Mouse (Mus musculus) lung, postnatal 0 days (tissue): ENCODE data around the gene Slc39a13. TPM values are rescaled to one million over a fixed set of nuclear protein-coding genes. Genes with fewer than 3 reads are reported as not detected.
A peak's percentile ranks its signal among the peaks of the same experiment; 100 is the strongest.

Source experiments
- ATAC-seq: fragments of 200-750 bp; cut with Nextera tagmentation; 2 replicates; pipeline ENCODE4 v1.8.0; 2017; ENCODE audit warnings: moderate library complexity
- DNase-seq: peaks from one replicate; pipeline ENCODE4 v3.0.0-alpha.2; 2016; ENCODE audit warnings: low spot score
- H3K27ac ChIP-seq: fragments of 300-500 bp; sonication (generic); 2 replicates; pipeline ENCODE4 v1.5.1; 2014; ENCODE audit warnings: antibody characterized with exemption, mild to moderate bottlenecking, low read length, mixed read lengths
- H3K27me3 ChIP-seq: fragments of 300-500 bp; sonication (generic); replicated peaks from 2 replicates; pipeline ENCODE4 v1.6.1; 2014; ENCODE audit warnings: low read length, mixed read lengths; ENCODE audit not compliant: insufficient read depth
- H3K36me3 ChIP-seq: fragments of 300-500 bp; sonication (generic); 2 replicates; pipeline ENCODE4 v1.6.1; 2014; ENCODE audit warnings: low read length, mixed read lengths; ENCODE audit not compliant: insufficient read depth
- H3K4me1 ChIP-seq: fragments of 300-500 bp; sonication (generic); 2 replicates; pipeline ENCODE4 v1.6.1; 2014; ENCODE audit warnings: antibody characterized with exemption, low read depth, low read length, mixed read lengths; ENCODE audit not compliant: insufficient read depth
- H3K4me2 ChIP-seq: fragments of 300-500 bp; sonication (generic); replicated peaks from 2 replicates; pipeline ENCODE4 v1.6.1; 2014; ENCODE audit warnings: low read depth, mild to moderate bottlenecking, low read length, moderate library complexity, mixed read lengths
- H3K4me3 ChIP-seq: fragments of 300-500 bp; sonication (generic); 2 replicates; pipeline ENCODE4 v1.5.1; 2014; ENCODE audit warnings: low read depth, low read length
- H3K9ac ChIP-seq: fragments of 300-500 bp; sonication (generic); replicated peaks from 2 replicates; pipeline ENCODE4 v1.6.1; 2014; ENCODE audit warnings: low read depth, mild to moderate bottlenecking
- H3K9me3 ChIP-seq: fragments of 300-500 bp; sonication (generic); 2 replicates; pipeline ENCODE4 v1.6.1; 2016; ENCODE audit warnings: low read length, mixed read lengths
- CTCF ChIP-seq: IDR thresholded peaks from 2 replicates; pipeline ENCODE4 v1.5.1; 2016; ENCODE audit warnings: antibody characterized with exemption, mild to moderate bottlenecking
- EP300 ChIP-seq: IDR thresholded peaks from 2 replicates; pipeline ENCODE4 v1.6.1; 2016; ENCODE audit warnings: antibody characterized with exemption, mild to moderate bottlenecking, control low read depth
- WGBS: fragments of 180-500 bp; shearing (Covaris S2); extraction: QIAGEN DNeasy Blood & Tissue Kit; methylation state at CpG from one replicate; pipeline ENCODE4 v1.1.7; 2014; 5-methylcytosine and 5-hydroxymethylcytosine counted together
- polyA plus RNA-seq: library from polyadenylated mRNA; unstranded; fragments of >200 nt; fragmentation: Nextera tagmentation; extraction: Ambion mirVana; gene quantifications from 2 replicates; pipeline ENCODE4 v1.2.1, GENCODE M21; 2015

Slc39a13 gene
- polyA plus RNA-seq, 1 experiment from 2014 or later, result 32.6 TPM

DNA sequence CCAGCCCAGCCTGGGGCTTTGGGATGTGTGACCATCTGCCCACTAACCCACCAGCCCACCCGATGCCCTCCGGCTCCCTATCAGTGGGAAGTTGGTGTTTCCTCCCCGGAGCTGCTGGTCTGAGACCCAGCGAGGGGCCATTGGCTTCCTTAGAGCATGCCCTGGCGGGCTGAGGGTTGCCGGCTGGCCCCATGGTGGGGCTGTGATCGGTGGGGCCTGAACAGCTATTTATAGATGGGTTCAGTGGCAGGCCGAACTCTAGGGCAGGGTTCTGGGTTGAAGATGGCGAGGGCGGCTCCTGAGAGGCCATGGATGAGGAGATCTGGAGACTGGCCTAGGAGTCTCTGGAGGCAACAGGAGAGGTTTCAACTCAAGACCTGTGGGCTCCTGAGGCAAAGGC lies 26.8 kb upstream of the Slc39a13 start:
- Histone ChIP-seq H3K4me2 (no peak overlapping the region), H3K9me3 (no peaks in the 10 kb centered on the region), H3K4me1 (no peaks in the 10 kb centered on the region), H3K9ac (0 out of 2 replicates have a peak overlapping the region, but pooled peaks have one; percentile 5), H3K27me3 (no peaks in the 10 kb centered on the region), H3K36me3 (no peaks in the 10 kb centered on the region), H3K27ac (no peak overlapping the region), H3K4me3 (no peak overlapping the region)
- WGBS, result 78% methylated on average over 10 of the region's 10 CpGs
- DNase-seq (no peak), ATAC-seq (no peak)
- TF ChIP-seq EP300, result no peak
- TF ChIP-seq CTCF, result no peak

DNA sequence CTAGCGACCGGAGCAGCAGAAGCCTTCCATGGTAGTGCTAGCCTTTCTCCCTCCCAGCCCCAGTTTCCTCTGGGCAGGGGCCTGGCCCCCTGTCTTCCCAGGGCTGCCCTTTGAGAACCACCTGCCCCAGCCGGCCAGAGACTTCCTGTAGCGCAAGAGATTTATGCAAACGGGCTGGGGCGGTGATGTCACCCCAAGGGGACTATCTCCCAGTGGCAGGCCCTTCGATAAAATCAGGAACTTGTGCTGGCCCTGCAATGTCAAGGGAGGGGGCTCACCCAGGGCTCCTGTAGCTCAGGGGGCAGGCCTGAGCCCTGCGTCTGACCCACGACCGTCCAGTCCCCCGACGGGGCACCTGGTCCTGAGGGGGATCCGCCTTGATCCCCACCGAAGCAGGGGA lies 26.3 kb upstream of the Slc39a13 start:
- ATAC-seq (peak; percentile 27; the same call in 1 of the 2 replicates), DNase-seq (peak; percentile 47)
- Histone ChIP-seq H3K27ac (no peak overlapping the region), H3K9ac (no peak overlapping the region), H3K9me3 (no peaks in the 10 kb centered on the region), H3K4me2 (no peak overlapping the region), H3K36me3 (no peaks in the 10 kb centered on the region), H3K27me3 (no peaks in the 10 kb centered on the region), H3K4me1 (no peaks in the 10 kb centered on the region), H3K4me3 (no peak overlapping the region)
- 62% methylated on average over 14 of the region's 14 CpGs for WGBS
- no peak for TF ChIP-seq EP300
- TF ChIP-seq CTCF, result no peak

DNA sequence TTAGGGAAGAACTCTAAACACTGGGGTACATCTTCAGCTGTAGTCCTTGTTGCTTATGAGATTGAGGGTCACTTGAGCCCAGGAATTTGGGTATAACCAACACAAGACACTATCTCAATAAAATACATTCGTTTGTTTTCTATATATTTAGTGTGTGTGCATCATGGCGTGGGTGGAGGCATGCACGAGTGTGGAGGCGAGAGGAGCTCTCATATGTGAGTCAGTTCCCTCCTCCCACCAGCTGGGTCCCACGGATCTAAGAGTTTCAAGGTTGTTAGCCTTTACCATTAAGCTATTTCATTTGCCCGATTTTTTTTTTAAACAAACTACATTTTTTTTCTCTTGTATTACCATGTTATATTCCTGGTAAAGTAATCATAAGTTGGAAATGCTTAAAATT lies 20.6 kb upstream of the Slc39a13 start:
- Histone ChIP-seq H3K36me3 (no peaks in the 10 kb centered on the region), H3K9me3 (no peaks in the 10 kb centered on the region), H3K9ac (no peak overlapping the region), H3K27me3 (no peaks in the 10 kb centered on the region), H3K4me2 (no peak overlapping the region), H3K27ac (no peak overlapping the region), H3K4me3 (no peak overlapping the region), H3K4me1 (no peaks in the 10 kb centered on the region)
- 67% methylated on average over 6 of the region's 6 CpGs for WGBS
- TF ChIP-seq CTCF, result no peak
- no peak for TF ChIP-seq EP300
- DNase-seq (no peak), ATAC-seq (no peak)

DNA sequence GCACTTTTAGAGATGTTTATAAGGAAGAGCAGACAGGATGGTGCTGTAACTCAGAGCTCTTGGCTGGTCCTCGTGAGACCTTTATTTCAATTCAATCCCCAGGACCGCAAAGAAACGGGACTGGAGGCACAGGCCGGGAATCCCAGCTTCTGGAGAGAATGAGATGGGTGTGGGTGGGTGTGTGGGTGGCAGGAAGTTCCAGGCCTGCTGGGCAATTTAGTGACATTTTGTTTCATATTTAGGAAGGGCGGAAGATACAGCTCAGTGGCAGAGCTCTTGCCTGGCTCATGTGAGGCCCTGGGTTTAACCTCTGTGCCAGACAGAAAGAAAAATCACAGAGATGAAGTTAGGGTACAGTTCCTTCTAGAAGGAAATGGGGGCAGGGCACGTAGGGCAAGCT lies 20.0 kb upstream of the Slc39a13 start:
- Histone ChIP-seq H3K36me3 (no peaks in the 10 kb centered on the region), H3K27ac (no peak overlapping the region), H3K27me3 (no peaks in the 10 kb centered on the region), H3K9me3 (no peaks in the 10 kb centered on the region), H3K4me3 (no peak overlapping the region), H3K4me1 (no peaks in the 10 kb centered on the region), H3K4me2 (no peak overlapping the region), H3K9ac (no peak overlapping the region)
- 62% methylated on average over 6 of the region's 6 CpGs for WGBS
- no peak for TF ChIP-seq EP300
- TF ChIP-seq CTCF, result no peak
- no peak for DNase-seq
- no peak for ATAC-seq

DNA sequence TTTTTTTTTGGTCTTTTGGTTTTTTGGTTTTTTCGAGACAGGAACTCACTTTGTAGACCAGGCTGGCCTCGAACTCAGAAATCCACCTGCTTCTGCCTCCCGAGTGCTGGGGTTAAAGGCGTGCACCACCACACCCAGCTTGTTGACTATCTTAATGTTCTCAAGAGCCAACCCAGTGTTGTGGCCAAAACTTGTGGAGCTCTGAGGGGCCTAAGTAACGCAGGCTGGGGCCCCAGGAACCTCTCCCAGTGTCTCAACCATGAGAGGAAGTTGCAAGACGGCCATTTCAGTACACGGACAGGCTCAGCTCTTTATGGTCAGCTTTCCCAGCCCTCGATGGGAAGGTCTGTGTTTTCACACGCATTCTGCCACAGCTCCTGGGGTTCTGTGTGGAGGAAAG lies 18.8 kb upstream of the Slc39a13 start:
- 64% methylated on average over 9 of the region's 9 CpGs for WGBS
- Histone ChIP-seq H3K4me1 (no peaks in the 10 kb centered on the region), H3K9ac (no peak overlapping the region), H3K27ac (no peak overlapping the region), H3K4me2 (no peak overlapping the region), H3K4me3 (no peak overlapping the region), H3K27me3 (no peaks in the 10 kb centered on the region), H3K9me3 (no peaks in the 10 kb centered on the region), H3K36me3 (no peaks in the 10 kb centered on the region)
- TF ChIP-seq EP300, result no peak
- no peak for TF ChIP-seq CTCF
- DNase-seq (peak; percentile 40), ATAC-seq (peak; percentile 23; the same call in 1 of the 2 replicates)

DNA sequence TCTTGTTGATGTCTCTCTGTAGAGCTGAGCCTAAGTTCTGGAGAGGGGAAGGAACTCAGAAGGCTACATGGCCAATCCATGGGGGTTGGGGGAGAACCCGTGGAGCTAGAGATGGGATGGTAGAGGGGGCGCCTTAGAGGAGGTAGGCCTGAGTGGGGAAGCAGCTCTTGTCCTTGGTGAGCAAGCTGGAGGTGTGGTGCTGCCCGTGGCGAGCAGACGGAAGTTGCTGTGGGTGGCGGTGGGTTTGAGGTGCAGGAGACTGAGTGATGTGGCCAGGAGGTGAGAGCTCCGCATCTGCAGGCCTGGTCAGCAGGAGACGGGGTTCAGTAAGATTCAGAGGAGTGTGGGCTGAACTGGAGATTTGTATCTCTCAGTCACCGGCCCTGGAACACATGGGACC lies 17.2 kb upstream of the Slc39a13 start:
- Histone ChIP-seq H3K4me3 (no peak overlapping the region), H3K27ac (no peak overlapping the region), H3K9me3 (no peaks in the 10 kb centered on the region), H3K27me3 (no peaks in the 10 kb centered on the region), H3K4me2 (no peak overlapping the region), H3K9ac (no peak overlapping the region), H3K36me3 (no peaks in the 10 kb centered on the region), H3K4me1 (no peaks in the 10 kb centered on the region)
- TF ChIP-seq CTCF, result no peak
- TF ChIP-seq EP300, result no peak
- 77% methylated on average over 9 of the region's 9 CpGs for WGBS
- DNase-seq, result no peak
- no peak for ATAC-seq
